Mouse (Mus musculus) kidney, embryonic 16.5 days (tissue): Measurements from ENCODE around the gene Dhx35. TPM values are rescaled to one million over a fixed set of nuclear protein-coding genes. Genes with fewer than 3 reads are reported as not detected.

ENCODE experiments used
- ATAC-seq: fragments of 200-750 bp; cut with Nextera tagmentation; 2 replicates; pipeline ENCODE4 v1.8.0; 2017; ENCODE audit warnings: moderate TSS enrichment; ENCODE audit not compliant: low FRiP score, low TSS enrichment
- H3K27ac ChIP-seq: fragments of 300-500 bp; sonication (generic); 2 replicates; pipeline ENCODE4 v1.5.1; 2014; ENCODE audit warnings: low read length
- H3K27me3 ChIP-seq: fragments of 300-500 bp; sonication (generic); 2 replicates; pipeline ENCODE4 v1.6.1; 2014; ENCODE audit warnings: low read length, control low read depth, mixed read lengths; ENCODE audit not compliant: insufficient read depth
- H3K36me3 ChIP-seq: fragments of 300-500 bp; sonication (generic); 2 replicates; pipeline ENCODE4 v1.6.1; 2014; ENCODE audit warnings: low read length, control low read depth, mixed read lengths; ENCODE audit not compliant: insufficient read depth
- H3K4me1 ChIP-seq: fragments of 300-500 bp; sonication (generic); 2 replicates; pipeline ENCODE4 v1.6.1; 2014; ENCODE audit warnings: low read length, control low read depth, mixed read lengths; ENCODE audit not compliant: insufficient read depth
- H3K4me2 ChIP-seq: fragments of 300-500 bp; sonication (generic); replicated peaks from 2 replicates; pipeline ENCODE4 v1.6.1; 2014; ENCODE audit warnings: low read depth, low read length
- H3K4me3 ChIP-seq: fragments of 300-500 bp; sonication (generic); 2 replicates; pipeline ENCODE4 v1.5.1; 2014; ENCODE audit warnings: mild to moderate bottlenecking, low read length
- H3K9ac ChIP-seq: fragments of 300-500 bp; sonication (generic); replicated peaks from 2 replicates; pipeline ENCODE4 v1.6.1; 2014; ENCODE audit warnings: low read length
- H3K9me3 ChIP-seq: fragments of 300-500 bp; sonication (generic); 2 replicates; pipeline ENCODE4 v1.6.1; 2016; ENCODE audit warnings: low read length, control low read depth
- WGBS: fragments of 180-500 bp; shearing (Covaris S2); extraction: QIAGEN DNeasy Blood & Tissue Kit; methylation state at CpG from one replicate; pipeline ENCODE4 v1.1.7; 2014; 5-methylcytosine and 5-hydroxymethylcytosine counted together
- polyA plus RNA-seq: library from polyadenylated mRNA; unstranded; fragments of >200 nt; fragmentation: Nextera tagmentation; extraction: Ambion mirVana; gene quantifications from 2 replicates; pipeline ENCODE4 v1.2.1, GENCODE M21; 2015

The Dhx35 gene
- polyA plus RNA-seq, 1 experiment from 2014 or later, result 18.7 TPM

- Histone ChIP-seq H3K9me3 (no peaks in the 10 kb centered on the region), H3K27ac (peak overlapping the region; percentile 79), H3K9ac (peak overlapping the region; percentile 83), H3K4me3 (peak overlapping the region; percentile 82), H3K4me1 (peaks cover 17% of the 10 kb centered on the region), H3K27me3 (no peaks in the 10 kb centered on the region), H3K4me2 (peak overlapping the region; percentile 63), H3K36me3 (peaks cover 3% of the 10 kb centered on the region; the same call in 1 of the 2 replicates)
- no peak for ATAC-seq
- WGBS, result 7% methylated on average over 15 of the region's 15 CpGs
Observed at GRCm38 (mm10) chr2:158795043-158795442, 436 bp downstream of the Dhx35 start.

- H3K4me2 ChIP-seq, result no peak overlapping the region; the same call in 1 of the 2 replicates
- ATAC-seq, result no peak
- H3K9ac ChIP-seq, result no peak overlapping the region
- peaks cover 17% of the 10 kb centered on the region for H3K4me1 ChIP-seq
- peaks cover 3% of the 10 kb centered on the region; the same call in 1 of the 2 replicates for H3K36me3 ChIP-seq
- H3K9me3 ChIP-seq, result no peaks in the 10 kb centered on the region
- no peak overlapping the region for H3K27ac ChIP-seq
- WGBS, result 80% methylated on average over 2 of the region's 2 CpGs
- H3K27me3 ChIP-seq, result no peaks in the 10 kb centered on the region
- H3K4me3 ChIP-seq, result no peak overlapping the region
Observed at GRCm38 (mm10) chr2:158795875-158796274, 1.3 kb downstream of the Dhx35 start.

GRCm38 (mm10) chr2:158799328-158799727 lies 4.7 kb downstream of the Dhx35 start:
- peaks cover 11% of the 10 kb centered on the region; the same call in 1 of the 2 replicates for H3K4me1 ChIP-seq
- no peak overlapping the region for H3K27ac ChIP-seq
- H3K27me3 ChIP-seq, result no peaks in the 10 kb centered on the region
- H3K9me3 ChIP-seq, result no peaks in the 10 kb centered on the region
- H3K9ac ChIP-seq, result no peak overlapping the region
- H3K4me2 ChIP-seq, result no peak overlapping the region
- no peak for ATAC-seq
- H3K4me3 ChIP-seq, result no peak overlapping the region
- peaks cover 18% of the 10 kb centered on the region for H3K36me3 ChIP-seq
- WGBS, result 22% methylated on average over 4 of the region's 4 CpGs

- Histone ChIP-seq H3K36me3 (peaks cover 18% of the 10 kb centered on the region), H3K27me3 (no peaks in the 10 kb centered on the region), H3K27ac (no peak overlapping the region), H3K9ac (no peak overlapping the region), H3K4me3 (no peak overlapping the region), H3K4me2 (no peak overlapping the region), H3K9me3 (no peaks in the 10 kb centered on the region), H3K4me1 (0 out of 2 replicates have a peak, but pooled peaks cover 4% of the 10 kb centered on the region)
- no peak for ATAC-seq
- 94% methylated on average over 8 of the region's 8 CpGs for WGBS
Observed at GRCm38 (mm10) chr2:158800788-158801187, 6.2 kb downstream of the Dhx35 start.

GRCm38 (mm10) chr2:158803575-158803974 lies 9.0 kb downstream of the Dhx35 start:
- Histone ChIP-seq H3K4me2 (no peak overlapping the region), H3K4me1 (0 out of 2 replicates have a peak, but pooled peaks cover 3% of the 10 kb centered on the region), H3K9me3 (no peaks in the 10 kb centered on the region), H3K27ac (no peak overlapping the region), H3K27me3 (no peaks in the 10 kb centered on the region), H3K4me3 (no peak overlapping the region), H3K36me3 (peaks cover 18% of the 10 kb centered on the region), H3K9ac (no peak overlapping the region)
- WGBS, result 89% methylated on average over 8 of the region's 8 CpGs
- ATAC-seq, result no peak

- Histone ChIP-seq H3K4me1 (no peaks in the 10 kb centered on the region), H3K9me3 (no peaks in the 10 kb centered on the region), H3K9ac (no peak overlapping the region), H3K27me3 (no peaks in the 10 kb centered on the region), H3K36me3 (peaks cover 27% of the 10 kb centered on the region), H3K27ac (no peak overlapping the region), H3K4me2 (no peak overlapping the region), H3K4me3 (no peak overlapping the region)
- ATAC-seq, result no peak
Observed at GRCm38 (mm10) chr2:158815686-158816085, 21.1 kb downstream of the Dhx35 start.

GRCm38 (mm10) chr2:158816239-158816638 lies 21.6 kb downstream of the Dhx35 start:
- Histone ChIP-seq H3K4me1 (no peaks in the 10 kb centered on the region), H3K27me3 (no peaks in the 10 kb centered on the region), H3K4me2 (no peak overlapping the region), H3K36me3 (peaks cover 30% of the 10 kb centered on the region), H3K27ac (no peak overlapping the region), H3K4me3 (no peak overlapping the region), H3K9ac (no peak overlapping the region), H3K9me3 (no peaks in the 10 kb centered on the region)
- 90% methylated on average over 4 of the region's 4 CpGs for WGBS
- ATAC-seq, result no peak

- Histone ChIP-seq H3K36me3 (peaks cover 32% of the 10 kb centered on the region), H3K27me3 (no peaks in the 10 kb centered on the region), H3K27ac (no peak overlapping the region), H3K9me3 (no peaks in the 10 kb centered on the region), H3K9ac (no peak overlapping the region), H3K4me1 (no peaks in the 10 kb centered on the region), H3K4me2 (no peak overlapping the region), H3K4me3 (no peak overlapping the region)
- no peak for ATAC-seq
- WGBS, result 90% methylated on average over 8 of the region's 8 CpGs
Observed at GRCm38 (mm10) chr2:158817708-158818107, 23.1 kb downstream of the Dhx35 start.

- no peak for ATAC-seq
- no peaks in the 10 kb centered on the region for H3K27me3 ChIP-seq
- H3K9me3 ChIP-seq, result no peaks in the 10 kb centered on the region
- H3K9ac ChIP-seq, result no peak overlapping the region
- H3K4me1 ChIP-seq, result no peaks in the 10 kb centered on the region
- H3K4me3 ChIP-seq, result no peak overlapping the region
- H3K36me3 ChIP-seq, result peaks cover 49% of the 10 kb centered on the region
- WGBS, result 91% methylated on average over 2 of the region's 2 CpGs
- no peak overlapping the region for H3K4me2 ChIP-seq
- H3K27ac ChIP-seq, result no peak overlapping the region
Observed at GRCm38 (mm10) chr2:158828124-158828523, 33.5 kb downstream of the Dhx35 start.

GRCm38 (mm10) chr2:158829746-158830145 lies 35.1 kb downstream of the Dhx35 start:
- Histone ChIP-seq H3K36me3 (peaks cover 50% of the 10 kb centered on the region), H3K27ac (no peak overlapping the region), H3K4me1 (no peaks in the 10 kb centered on the region), H3K27me3 (no peaks in the 10 kb centered on the region), H3K9ac (no peak overlapping the region), H3K9me3 (no peaks in the 10 kb centered on the region), H3K4me2 (no peak overlapping the region), H3K4me3 (no peak overlapping the region)
- 84% methylated on average over 6 of the region's 6 CpGs for WGBS
- no peak for ATAC-seq
